Mouse (Mus musculus): ENCODE results near the gene Rac3. TPM values are rescaled to one million over a fixed set of nuclear protein-coding genes. Genes with fewer than 3 reads are reported as not detected.
"Not testable (repeated sequence)": the region's sequence is repeated elsewhere in the genome, so short reads cannot be mapped to it uniquely, and the experiment has no call there.

Gene Rac3
- 10 to 100 TPM; 36.5 to 41.0 TPM for total RNA-seq (2021)

DNA sequence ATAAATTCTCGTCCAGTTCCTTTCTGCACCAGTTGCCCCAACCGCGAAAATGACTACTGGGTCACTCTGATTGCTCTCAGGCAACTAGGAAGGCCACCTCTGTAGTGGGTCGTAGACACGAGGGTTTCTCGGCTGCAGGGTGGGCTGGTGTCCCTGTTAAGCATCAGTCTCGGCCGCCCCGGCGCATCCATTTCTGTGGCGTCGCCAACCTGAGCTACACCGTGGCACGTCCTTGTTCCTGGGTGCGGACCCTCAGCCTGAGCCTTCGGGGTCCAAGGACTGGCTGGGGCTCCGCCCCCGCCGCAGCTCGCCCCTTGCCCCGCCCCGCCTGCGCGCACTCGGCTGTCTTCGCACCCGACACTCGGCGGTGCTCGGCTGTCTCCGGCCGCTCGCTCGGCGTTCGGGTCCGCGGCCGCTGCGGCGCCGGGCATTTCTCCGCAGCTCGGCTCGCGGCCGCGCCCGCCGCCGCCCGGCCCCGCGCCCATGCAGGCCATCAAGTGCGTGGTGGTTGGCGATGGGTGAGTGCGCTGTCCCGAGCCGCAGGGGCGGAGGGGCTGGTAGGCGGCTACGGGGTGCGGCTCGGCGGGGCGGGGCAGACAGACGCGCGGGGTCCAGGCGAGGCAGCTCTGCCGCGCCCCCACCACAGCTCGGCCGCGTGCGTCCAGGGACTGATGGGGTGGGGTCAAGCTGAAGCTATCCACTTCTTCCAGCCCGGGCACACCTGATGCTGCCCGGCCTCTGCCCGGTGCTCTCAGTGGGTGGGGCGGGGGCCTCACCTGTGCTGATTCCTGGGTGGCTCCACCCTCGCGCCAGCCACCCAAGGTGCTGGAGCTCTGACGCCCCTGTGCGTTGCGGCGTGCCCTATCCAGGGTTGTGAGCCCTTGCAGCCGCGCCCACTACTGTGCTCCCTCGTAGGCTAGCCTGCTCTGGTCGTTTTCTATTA, at the start of gene Rac3:
Gene Rac3 (plus strand): TSS at position 347 of the 943 bp plus-strand sequence.
- peak; percentile 62 to 66 for DNase-seq

- DNase-seq, result peak; percentile 92
Observed at GRCm38 (mm10) chr11:120672687-120673593, 48.3 kb upstream of the Rac3 start, which contains the start of gene Aspscr1. Gene Aspscr1 (plus strand): TSS chr11:120672973.

DNA sequence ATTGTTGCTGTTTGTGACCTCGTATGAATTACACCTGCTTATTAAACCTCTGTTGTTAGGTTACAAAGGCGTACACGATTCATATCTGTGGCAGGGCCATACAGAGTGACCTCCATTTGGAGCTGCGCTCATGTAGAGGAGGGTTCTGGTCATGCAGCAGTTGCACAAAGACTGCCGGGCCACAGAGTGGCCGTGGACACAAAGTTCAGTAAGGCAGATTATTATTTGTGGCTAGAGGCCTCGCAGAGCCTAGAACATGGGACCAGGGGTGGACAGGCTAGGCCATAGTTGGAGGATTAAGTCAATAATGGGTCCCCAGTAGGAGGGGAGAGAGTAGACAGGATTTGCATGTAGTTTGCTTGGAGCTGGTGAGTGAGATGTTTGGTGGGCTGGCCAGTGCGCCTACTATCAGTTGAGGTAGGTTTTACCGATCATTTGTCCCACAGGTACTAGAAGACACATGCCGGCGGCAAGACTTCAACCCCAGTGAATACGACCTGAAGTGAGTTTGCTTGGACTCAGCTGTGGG, 47.6 kb upstream of the Rac3 start:
- DNase-seq, result no peak

DNA sequence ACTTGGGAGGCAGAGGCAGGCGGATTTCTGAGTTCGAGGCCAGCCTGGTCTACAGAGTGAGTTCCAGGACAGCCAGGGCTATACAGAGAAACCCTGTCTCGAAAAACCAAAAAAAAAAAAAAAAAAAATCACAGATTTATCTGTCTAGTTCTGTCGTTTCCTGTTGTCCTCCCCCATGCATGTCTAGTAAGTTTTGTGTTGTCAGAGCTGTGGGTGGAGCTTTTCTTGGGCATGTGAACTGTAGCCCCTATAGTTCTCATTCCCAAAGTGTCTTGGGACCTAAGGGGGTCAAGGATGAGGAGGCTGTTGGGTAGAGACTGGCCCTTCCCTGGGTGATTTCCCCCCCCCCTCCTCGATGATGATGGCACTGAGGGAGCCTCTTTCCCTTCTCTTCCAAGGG, 45.4 kb upstream of the Rac3 start:
- not testable (repeated sequence) for DNase-seq

DNA sequence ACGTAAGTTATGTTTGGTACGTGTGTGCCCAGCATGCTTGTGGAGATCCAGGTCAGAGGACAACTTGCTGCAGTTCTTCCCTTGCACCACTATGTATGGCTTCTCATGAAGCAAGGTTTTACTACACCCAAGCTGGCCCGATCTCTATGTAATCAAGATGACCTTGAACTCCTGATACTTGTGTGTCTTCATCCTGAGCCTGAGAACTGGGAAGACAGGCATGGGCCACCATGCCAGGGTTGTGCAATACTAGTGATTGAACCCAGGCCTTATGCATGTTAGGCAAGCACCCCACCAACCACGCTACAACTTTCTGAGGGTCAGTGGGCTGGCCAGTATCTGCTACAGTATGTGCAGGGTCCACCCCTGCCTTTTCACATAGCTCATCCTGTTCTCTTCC, 44.3 kb upstream of the Rac3 start:
- no peak for DNase-seq

GRCm38 (mm10) chr11:120679909-120680308, 41.4 kb upstream of the Rac3 start:
- DNase-seq, result no peak

- DNase-seq, result no peak
Observed at GRCm38 (mm10) chr11:120682683-120683082, 38.6 kb upstream of the Rac3 start.

GRCm38 (mm10) chr11:120683536-120683935, 37.7 kb upstream of the Rac3 start:
- no peak for DNase-seq

GRCm38 (mm10) chr11:120684086-120684485, 37.2 kb upstream of the Rac3 start:
- DNase-seq, result no peak

DNA sequence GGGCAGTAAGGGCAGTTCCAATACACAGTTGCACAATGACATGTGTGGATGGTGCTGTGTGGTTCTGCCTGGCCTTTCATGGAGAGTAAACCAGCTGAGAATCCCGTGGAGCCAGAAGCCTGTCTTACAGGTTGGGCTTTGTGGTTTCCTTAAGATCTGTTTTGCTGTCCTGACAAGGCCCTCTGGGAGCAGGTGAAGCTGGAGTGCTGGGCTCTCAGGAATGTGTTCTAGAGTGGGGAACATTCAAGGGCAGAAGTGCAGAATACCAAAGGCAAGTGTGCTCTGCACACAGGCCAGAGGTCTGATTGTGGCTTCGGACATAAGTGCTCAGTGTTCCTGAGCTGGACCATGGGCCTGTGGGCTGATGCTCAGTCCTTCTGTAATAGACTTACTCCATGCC, 36.6 kb upstream of the Rac3 start:
- DNase-seq, result no peak

- no peak for DNase-seq
Observed at GRCm38 (mm10) chr11:120686650-120687272, 34.5 kb upstream of the Rac3 start.

DNA sequence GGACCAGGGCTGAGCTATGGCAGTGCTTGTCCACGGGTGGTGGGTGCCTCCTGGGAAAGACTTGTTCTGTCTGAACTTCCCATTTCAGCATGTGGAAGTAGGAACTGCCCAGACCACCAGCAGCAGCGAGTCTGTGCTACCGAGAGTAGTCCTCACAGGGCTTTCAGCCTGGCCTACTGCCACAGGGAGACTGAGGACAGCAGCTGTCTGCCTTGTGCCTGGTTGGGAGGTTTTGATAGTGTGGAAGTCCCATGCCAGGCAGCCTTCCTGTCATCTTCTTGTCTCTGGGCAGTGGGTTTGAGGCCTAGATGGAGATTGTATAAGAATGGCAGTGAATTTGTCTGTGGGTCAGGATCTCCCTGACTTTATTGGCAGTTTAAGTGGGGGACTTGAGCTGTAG, 31.9 kb upstream of the Rac3 start:
- DNase-seq, result no peak

DNA sequence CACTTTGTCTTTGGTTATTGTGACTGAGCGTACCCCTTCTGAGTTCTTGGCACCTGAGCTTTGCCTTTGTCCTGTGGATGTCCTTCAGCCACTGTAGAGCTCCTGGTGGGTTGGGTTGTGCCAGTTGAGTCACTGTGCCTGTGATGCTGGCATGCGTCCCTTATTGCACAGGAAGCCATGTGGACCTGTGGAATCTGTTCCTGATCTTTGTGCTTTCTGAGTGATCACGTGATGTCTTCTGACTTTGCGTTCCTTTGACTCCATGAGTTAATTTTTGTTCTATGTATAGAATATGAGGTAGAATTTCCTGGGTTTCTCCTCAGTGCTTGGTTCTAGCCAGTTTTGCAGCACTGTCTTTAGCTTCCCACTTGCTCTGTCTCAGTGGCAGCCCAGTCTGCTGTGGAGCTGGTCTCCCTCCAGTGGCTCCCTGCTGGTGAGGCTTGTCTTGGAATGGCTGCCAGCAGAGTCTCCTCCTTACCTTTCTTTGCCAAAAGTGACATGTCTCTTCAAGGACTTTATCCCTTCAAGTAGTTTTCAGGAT, 28.7 kb upstream of the Rac3 start:
- no peak for DNase-seq

GRCm38 (mm10) chr11:120693461-120693860, 27.8 kb upstream of the Rac3 start:
- no peak for DNase-seq

DNA sequence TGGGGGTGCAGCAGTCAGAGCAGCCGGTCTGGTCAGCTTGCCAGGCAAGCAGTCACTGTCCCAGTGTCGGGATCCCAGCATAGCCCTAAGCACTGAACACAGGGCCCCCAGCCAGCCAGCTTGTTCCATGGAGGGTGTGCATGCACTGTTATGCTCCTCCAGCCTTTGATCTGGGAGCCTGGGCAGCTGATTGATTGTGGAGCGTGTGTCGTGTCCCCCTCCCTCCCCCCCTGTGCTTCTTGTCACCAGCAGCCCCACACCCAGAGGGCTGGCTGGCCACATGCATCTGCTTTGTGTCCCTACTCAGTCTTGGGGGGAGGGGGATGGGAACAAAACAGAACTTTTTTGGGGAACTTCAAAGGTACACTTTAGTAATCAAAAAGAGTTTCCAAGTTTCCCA, 26.1 kb upstream of the Rac3 start:
- no peak for DNase-seq

DNA sequence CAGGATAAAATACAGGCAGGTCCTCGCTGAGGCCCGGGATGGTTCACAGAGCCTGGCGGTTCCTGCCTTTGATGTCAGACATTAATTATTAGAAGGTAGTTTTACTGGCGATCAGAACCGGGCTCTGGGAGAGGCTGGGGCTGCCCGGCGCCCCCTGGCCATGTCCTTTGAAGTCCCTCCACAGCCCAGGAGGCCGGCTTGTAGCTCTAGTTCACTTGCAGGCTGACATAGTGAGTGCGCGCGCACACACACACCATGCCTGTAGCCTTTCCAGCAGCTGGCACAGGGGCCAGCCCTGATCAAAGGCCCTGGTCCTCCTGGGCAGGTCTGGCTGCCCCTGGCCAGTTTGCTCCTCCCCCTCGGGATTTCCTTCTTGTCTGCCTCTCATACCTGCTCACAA, 25.6 kb upstream of the Rac3 start:
- no peak for DNase-seq

DNA sequence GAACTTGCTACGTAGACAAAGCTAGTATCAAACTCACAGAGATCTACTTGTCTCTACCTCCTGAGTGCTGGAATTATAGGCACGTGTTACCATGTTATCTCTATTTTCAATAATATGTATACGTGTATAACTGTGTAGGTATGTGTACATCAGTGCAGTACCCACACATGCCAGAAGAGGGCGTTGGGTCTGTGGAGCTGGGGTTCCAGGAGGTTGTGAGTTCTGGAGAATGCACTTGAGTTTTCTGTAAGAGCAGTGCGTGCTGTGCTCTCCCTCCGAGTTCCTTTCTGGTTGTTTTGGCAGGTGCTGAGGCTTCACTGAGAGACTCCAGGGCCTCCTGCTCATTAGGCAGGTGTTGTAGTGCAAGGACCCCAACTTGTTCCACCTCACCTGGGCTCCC, 24.7 kb upstream of the Rac3 start:
- no peak for DNase-seq

DNA sequence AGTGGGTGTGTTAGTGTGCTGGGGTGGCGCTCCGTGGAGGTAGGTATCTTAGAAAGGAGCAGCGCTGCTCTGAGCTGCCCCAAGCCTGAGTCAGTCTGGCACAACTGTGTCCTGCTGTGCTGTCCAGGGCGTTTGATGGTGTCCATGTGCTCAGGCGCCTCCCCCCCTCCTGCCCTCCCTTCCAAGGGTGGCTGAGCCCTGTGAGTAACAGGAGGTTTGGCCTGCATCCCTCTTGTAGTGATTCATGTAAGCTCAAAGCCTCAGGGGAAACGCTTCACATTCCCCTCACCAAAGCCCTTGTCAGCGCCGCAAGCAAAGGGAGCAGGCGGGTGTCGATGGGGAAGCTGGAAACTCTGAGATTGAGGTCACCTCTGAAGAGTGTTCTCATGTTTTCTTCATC, 23.5 kb upstream of the Rac3 start:
- DNase-seq, result no peak

- DNase-seq, result no peak
Observed at GRCm38 (mm10) chr11:120703696-120704454, 17.4 kb upstream of the Rac3 start.

- DNase-seq, result no peak
Observed at GRCm38 (mm10) chr11:120704486-120705325, 16.6 kb upstream of the Rac3 start.

All from layer of hippocampus, postnatal 36 days (tissue).